Mouse (Mus musculus) CH12.LX (cell line): Measurements from ENCODE around the gene Uba2. TPM values are rescaled to one million over a fixed set of nuclear protein-coding genes. Genes with fewer than 3 reads are reported as not detected.

Experiments
- DNase-seq: peaks from one replicate; pipeline ENCODE4 v3.0.0-alpha.2; 2013; ENCODE audit errors: extremely low read depth
- H3K27ac ChIP-seq: 2 replicates; pipeline ENCODE4 v1.5.1; 2012; ENCODE audit warnings: low read depth, mild to moderate bottlenecking, control low read depth, moderate library complexity; ENCODE audit not compliant: insufficient read depth
- H3K27me3 ChIP-seq: replicated peaks from 2 replicates; pipeline ENCODE3; 2012; ENCODE audit warnings: inconsistent platforms
- H3K36me3 ChIP-seq, 2 experiments: replicated peaks in 1 of 2; 2 replicates each; pipeline versions ENCODE3 to v1.6.1; 2012; ENCODE audit warnings: inconsistent platforms in 1 of 2, low read length in 1 of 2, mild to moderate bottlenecking in 1 of 2, mixed read lengths in 1 of 2, moderate library complexity in 1 of 2; ENCODE audit not compliant: control insufficient read depth in 1 of 2, insufficient read depth in 1 of 2
- H3K4me1 ChIP-seq, 2 experiments: 2 replicates each; pipeline ENCODE4 v1.6.1; 2012; ENCODE audit warnings: inconsistent platforms in 1 of 2, moderate library complexity in 1 of 2; ENCODE audit not compliant: insufficient read depth in 2 of 2, control insufficient read depth in 1 of 2
- H3K4me2 ChIP-seq: 2 replicates; pipeline ENCODE4 v1.6.1; 2012; ENCODE audit warnings: low read depth, mild to moderate bottlenecking, control low read depth; ENCODE audit not compliant: poor library complexity, insufficient read depth, severe bottlenecking
- H3K4me3 ChIP-seq, 3 experiments: fragments of 150-350 bp in 1 of 3; sonication (generic) in 1 of 3; replicated peaks in 1 of 3; 2 replicates each; pipeline versions ENCODE3 to v1.5.1; 2011 to 2012; ENCODE audit warnings: low read depth in 2 of 3, low read length in 2 of 3, mild to moderate bottlenecking in 2 of 3, moderate library complexity in 2 of 3, control low read depth in 1 of 3, improper control_type of control experiment in 1 of 3, inconsistent platforms in 1 of 3, mixed read lengths in 1 of 3; ENCODE audit not compliant: poor library complexity in 1 of 3
- H3K79me2 ChIP-seq: replicated peaks from 2 replicates; pipeline ENCODE4 v1.6.1; 2012; ENCODE audit warnings: mild to moderate bottlenecking, moderate library complexity; ENCODE audit not compliant: control insufficient read depth, poor library complexity, insufficient read depth, severe bottlenecking; ENCODE audit errors: extremely low read depth
- H3K9ac ChIP-seq: 2 replicates; pipeline ENCODE4 v1.6.1; 2012; ENCODE audit warnings: low read depth, mild to moderate bottlenecking, control low read depth, moderate library complexity; ENCODE audit not compliant: insufficient read depth
- H3K9me3 ChIP-seq: replicated peaks from 2 replicates; pipeline ENCODE3; 2012; ENCODE audit warnings: low read length, inconsistent platforms, mixed read lengths
- CHD1 ChIP-seq: IDR thresholded peaks from 2 replicates; pipeline ENCODE4 v1.6.1; 2012; ENCODE audit warnings: low read depth, low read length, improper control_type of control experiment, inconsistent platforms
- E2F4 ChIP-seq: IDR thresholded peaks from 2 replicates; pipeline ENCODE4 v1.6.1; 2011; ENCODE audit warnings: low read depth, low read length, improper control_type of control experiment; ENCODE audit not compliant: insufficient replicate concordance
- ELF1 ChIP-seq: IDR thresholded peaks from 2 replicates; pipeline ENCODE4 v1.6.1; 2014; ENCODE audit warnings: low read depth, mild to moderate bottlenecking, inconsistent platforms, low read length, improper control_type of control experiment
- ETS1 ChIP-seq: conservative IDR thresholded peaks from 2 replicates; pipeline ENCODE4 v1.6.1; 2012; ENCODE audit warnings: low read depth, mild to moderate bottlenecking, inconsistent platforms, low read length, improper control_type of control experiment, moderate library complexity
- GABPA ChIP-seq: IDR thresholded peaks from 2 replicates; pipeline ENCODE4 v1.6.1; 2012; ENCODE audit warnings: low read depth, low read length, improper control_type of control experiment, inconsistent platforms; ENCODE audit not compliant: insufficient replicate concordance
- IRF4 ChIP-seq: IDR thresholded peaks from 2 replicates; pipeline ENCODE4 v1.6.1; 2014; ENCODE audit warnings: low read depth, mild to moderate bottlenecking, inconsistent platforms, low read length, improper control_type of control experiment
- KAT2A ChIP-seq: IDR thresholded peaks from 2 replicates; pipeline ENCODE4 v1.6.1; 2012; ENCODE audit warnings: low read length, improper control_type of control experiment, inconsistent platforms; ENCODE audit not compliant: insufficient replicate concordance
- MAZ ChIP-seq: IDR thresholded peaks from 2 replicates; pipeline ENCODE4 v1.6.1; 2012; ENCODE audit warnings: low read depth, mild to moderate bottlenecking, inconsistent platforms, low read length, improper control_type of control experiment, moderate library complexity
- MYC ChIP-seq: IDR thresholded peaks from 2 replicates; pipeline ENCODE4 v1.6.1; 2011; ENCODE audit warnings: low read depth, mild to moderate bottlenecking, improper control_type of control experiment, low read length
- PAX5 ChIP-seq: IDR thresholded peaks from 2 replicates; pipeline ENCODE4 v1.6.1; 2012; ENCODE audit warnings: low read length, inconsistent platforms, mixed read lengths
- POLR2A ChIP-seq: IDR thresholded peaks from 2 replicates; pipeline ENCODE4 v1.6.1; 2011; ENCODE audit warnings: low read depth, mild to moderate bottlenecking, improper control_type of control experiment, low read length
- RAD21 ChIP-seq: IDR thresholded peaks from 2 replicates; pipeline ENCODE4 v1.6.1; 2011; ENCODE audit warnings: low read depth, mild to moderate bottlenecking, low read length, improper control_type of control experiment, moderate library complexity
- SMC3 ChIP-seq: IDR thresholded peaks from 2 replicates; pipeline ENCODE4 v1.6.1; 2011; ENCODE audit warnings: low read depth, low read length, improper control_type of control experiment
- TBP ChIP-seq: conservative IDR thresholded peaks from 2 replicates; pipeline ENCODE4 v1.6.1; 2011; ENCODE audit warnings: low read depth, low read length, improper control_type of control experiment
- TCF12 ChIP-seq: IDR thresholded peaks from 2 replicates; pipeline ENCODE4 v1.6.1; 2014; ENCODE audit warnings: low read depth, mild to moderate bottlenecking, inconsistent platforms, low read length, improper control_type of control experiment
- USF1 ChIP-seq: IDR thresholded peaks from 2 replicates; pipeline ENCODE4 v1.6.1; 2014; ENCODE audit warnings: low read depth, mild to moderate bottlenecking, inconsistent platforms, low read length, improper control_type of control experiment
- ZC3H11A ChIP-seq: IDR thresholded peaks from 2 replicates; pipeline ENCODE4 v1.6.1; 2012; ENCODE audit warnings: low read depth, mild to moderate bottlenecking, inconsistent platforms, low read length, improper control_type of control experiment
- ZKSCAN1 ChIP-seq: IDR thresholded peaks from 2 replicates; pipeline ENCODE4 v1.6.1; 2012; ENCODE audit warnings: low read depth, inconsistent platforms, low read length, improper control_type of control experiment, borderline replicate concordance
- ZNF384 ChIP-seq: IDR thresholded peaks from 2 replicates; pipeline ENCODE4 v1.6.1; 2012; ENCODE audit warnings: low read depth, low read length, improper control_type of control experiment, inconsistent platforms
- dilution Hi-C: fragments of 300-500 bp; cut with MboI; formaldehyde crosslinking; loops from 2 replicates; pipeline ENCODE4 v1.14.3; 2020; ENCODE audit warnings: low sequenced_read_pairs; ENCODE audit not compliant: extremely low pct_unique_long_range_greater_than_20kb, extremely low pct_ligation_motif_present
- in situ Hi-C: fragments of 300-500 bp; cut with MboI; formaldehyde crosslinking; loops from 3 replicates; pipeline ENCODE4 v1.14.3; 2019; ENCODE audit warnings: low sequenced_read_pairs, low pct_ligation_motif_present, low pct_unique_long_range_greater_than_20kb, mixed read lengths
- polyA plus RNA-seq: library from polyadenylated mRNA; unstranded; fragments of >175 nt; gene quantifications from 2 replicates; pipeline ENCODE4 v1.2.1, GENCODE M21; 2012; ENCODE audit warnings: low read depth; ENCODE audit not compliant: insufficient read length
- total RNA-seq, 2 experiments: library from RNA; depleted of rRNA; stranded (reverse); fragments of 300-350 nt in 1 of 2; fragments of >200 nt in 1 of 2; gene quantifications; 2 replicates each; pipeline ENCODE4 v1.2.3; 2012 to 2014

The Uba2 gene
- total and polyA plus RNA-seq, 3 experiments = 161 to 341 (median 180) TPM

DNA sequence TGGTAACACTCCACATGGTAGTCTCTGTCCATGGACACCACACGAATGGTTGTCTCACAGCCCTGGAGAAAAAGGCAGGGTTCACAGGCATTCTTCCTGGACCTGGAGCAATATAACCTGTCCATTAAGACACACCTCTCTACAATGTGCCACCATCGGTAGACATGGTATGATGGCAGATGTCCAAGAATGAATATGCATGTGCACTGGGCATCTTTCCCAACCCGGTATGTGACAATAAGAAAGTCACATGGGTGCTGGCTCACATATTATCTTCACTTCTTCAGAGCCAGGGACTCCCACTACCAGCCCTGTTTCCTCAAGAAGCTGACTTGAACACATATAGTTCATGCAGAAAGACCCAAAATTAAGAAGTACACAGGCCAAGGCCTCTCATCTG lies 52.8 kb downstream of the Uba2 start:
- Histone ChIP-seq H3K4me2 (no peak overlapping the region), H3K36me3 (no peaks in the 10 kb centered on the region), H3K9ac (no peak overlapping the region), H3K4me1 (no peaks in the 10 kb centered on the region), H3K9me3 (no peaks in the 10 kb centered on the region), H3K79me2 (no peaks in the 10 kb centered on the region), H3K4me3 (no peak overlapping the region), H3K27ac (no peak overlapping the region), H3K27me3 (peaks cover 32% of the 10 kb centered on the region)
- no peak for DNase-seq
- TF ChIP-seq E2F4 = no peak
- no peak for TF ChIP-seq POLR2A
- TF ChIP-seq ZNF384 = no peak
- no peak for TF ChIP-seq SMC3
- TF ChIP-seq RAD21 = no peak
- dilution Hi-C loops = no loop called here
- in situ Hi-C loops = loop anchor here (25.0 kb wide), 1 partner anchor 104 kb away; the partner anchor contains the start of genes Scgb1b27 and Scgb2b27

GRCm38 (mm10) chr7:34109190-34109589 lies 60.2 kb downstream of the Uba2 start:
- H3K4me1 ChIP-seq = no peaks in the 10 kb centered on the region
- H3K79me2 ChIP-seq = no peaks in the 10 kb centered on the region
- H3K27me3 ChIP-seq = peaks cover 45% of the 10 kb centered on the region
- no peak for DNase-seq
- H3K27ac ChIP-seq = no peak overlapping the region
- TF ChIP-seq TCF12 = no peak
- TF ChIP-seq ZKSCAN1 = no peak
- TF ChIP-seq MYC = no peak
- no peak for TF ChIP-seq USF1
- no peak for TF ChIP-seq KAT2A
- TF ChIP-seq GABPA = no peak
- TF ChIP-seq TBP = no peak
- TF ChIP-seq PAX5 = no peak
- no peak for TF ChIP-seq CHD1
- no peak for TF ChIP-seq ZC3H11A
- no peak for TF ChIP-seq POLR2A
- in situ Hi-C loops (loop anchor here (25.0 kb wide), 1 partner anchor 97 kb away; the partner anchor contains the start of genes Scgb1b27 and Scgb2b27), dilution Hi-C loops (no loop called here)
- H3K36me3 ChIP-seq = no peaks in the 10 kb centered on the region
- no peak overlapping the region for H3K4me3 ChIP-seq
- H3K4me2 ChIP-seq = no peak overlapping the region
- H3K9ac ChIP-seq = no peak overlapping the region
- H3K9me3 ChIP-seq = no peaks in the 10 kb centered on the region

DNA sequence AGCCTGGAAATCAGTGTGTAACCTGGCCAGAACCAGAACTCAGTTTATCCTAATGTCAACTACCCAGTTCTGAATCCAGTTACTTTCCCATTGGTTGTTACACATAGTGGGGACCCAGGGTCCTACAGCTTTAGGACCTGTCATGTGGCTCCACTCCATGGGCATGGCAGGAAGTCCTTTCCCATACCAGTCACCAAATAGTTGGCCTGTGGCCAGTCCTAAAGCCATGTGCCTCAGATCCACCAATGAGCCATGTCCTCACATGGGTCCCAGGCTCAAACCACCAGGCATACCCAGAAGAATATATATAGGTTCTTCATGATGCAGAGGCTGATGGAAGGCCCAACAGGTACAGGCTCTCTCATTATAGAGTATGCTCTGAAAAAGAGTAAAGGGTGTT lies 68.1 kb downstream of the Uba2 start:
- no peak for DNase-seq
- TF ChIP-seq TCF12 (no peak), ETS1 (no peak), ZKSCAN1 (no peak), ELF1 (no peak), MAZ (no peak), GABPA (no peak), SMC3 (no peak), IRF4 (no peak)
- dilution Hi-C loops (no loop called here), in situ Hi-C loops (loop anchor here (25.0 kb wide), 1 partner anchor 89 kb away; the partner anchor contains the start of genes Scgb1b27 and Scgb2b27)
- Histone ChIP-seq H3K4me2 (no peak overlapping the region), H3K4me3 (no peak overlapping the region), H3K27ac (no peak overlapping the region), H3K27me3 (peaks cover 23% of the 10 kb centered on the region), H3K36me3 (no peaks in the 10 kb centered on the region), H3K79me2 (no peaks in the 10 kb centered on the region), H3K9me3 (peaks cover 2% of the 10 kb centered on the region), H3K9ac (no peak overlapping the region), H3K4me1 (no peaks in the 10 kb centered on the region)
